Mouse (Mus musculus) stomach, embryonic 14.5 days (tissue): ENCODE data around the gene Tspan33. TPM values are rescaled to one million over a fixed set of nuclear protein-coding genes. Genes with fewer than 3 reads are reported as not detected.
"Not testable (repeated sequence)": the region's sequence is repeated elsewhere in the genome, so short reads cannot be mapped to it uniquely, and the experiment has no call there.

Source experiments
- ATAC-seq: fragments of 200-750 bp; cut with Nextera tagmentation; 2 replicates; pipeline ENCODE4 v1.8.0; 2017; ENCODE audit warnings: low read depth, moderate TSS enrichment; ENCODE audit not compliant: insufficient number of reproducible peaks, insufficient read depth, low FRiP score
- H3K27ac ChIP-seq: fragments of 300-500 bp; sonication (generic); 2 replicates; pipeline ENCODE4 v1.5.1; 2014; ENCODE audit warnings: mild to moderate bottlenecking, low read length, moderate library complexity, mixed read lengths
- H3K27me3 ChIP-seq: fragments of 300-500 bp; sonication (generic); 2 replicates; pipeline ENCODE4 v1.6.1; 2014; ENCODE audit warnings: low read length, control low read depth, mixed read lengths; ENCODE audit not compliant: control insufficient read depth, insufficient read depth
- H3K36me3 ChIP-seq: fragments of 300-500 bp; sonication (generic); 2 replicates; pipeline ENCODE4 v1.6.1; 2014; ENCODE audit warnings: mild to moderate bottlenecking, control low read depth, low read length, moderate library complexity, mixed read lengths; ENCODE audit not compliant: control insufficient read depth, insufficient read depth
- H3K4me1 ChIP-seq: fragments of 300-500 bp; sonication (generic); 2 replicates; pipeline ENCODE4 v1.6.1; 2014; ENCODE audit warnings: low read length, control low read depth, mixed read lengths; ENCODE audit not compliant: control insufficient read depth, insufficient read depth
- H3K4me2 ChIP-seq: fragments of 300-500 bp; sonication (generic); replicated peaks from 2 replicates; pipeline ENCODE4 v1.6.1; 2014; ENCODE audit warnings: low read depth, low read length, control low read depth
- H3K4me3 ChIP-seq: fragments of 300-500 bp; sonication (generic); 2 replicates; pipeline ENCODE4 v1.5.1; 2014; ENCODE audit warnings: low read depth, low read length, control low read depth
- H3K9ac ChIP-seq: fragments of 300-500 bp; sonication (generic); replicated peaks from 2 replicates; pipeline ENCODE4 v1.6.1; 2014; ENCODE audit warnings: low read depth, mild to moderate bottlenecking, control low read depth, low read length, moderate library complexity, mixed read lengths
- H3K9me3 ChIP-seq: fragments of 300-500 bp; sonication (generic); 2 replicates; pipeline ENCODE4 v1.6.1; 2016; ENCODE audit warnings: low read depth, low read length, control low read depth; ENCODE audit not compliant: control insufficient read depth
- WGBS: fragments of 180-500 bp; shearing (Covaris S2); extraction: QIAGEN DNeasy Blood & Tissue Kit; methylation state at CpG from one replicate; pipeline ENCODE4 v1.1.7; 2014; 5-methylcytosine and 5-hydroxymethylcytosine counted together
- polyA plus RNA-seq: library from polyadenylated mRNA; unstranded; fragments of >200 nt; fragmentation: Nextera tagmentation; extraction: Ambion mirVana; gene quantifications from 2 replicates; pipeline ENCODE4 v1.2.1, GENCODE M21; 2014

Tspan33 gene
- polyA plus RNA-seq, 1 experiment from 2014 or later = 2.2 TPM

DNA sequence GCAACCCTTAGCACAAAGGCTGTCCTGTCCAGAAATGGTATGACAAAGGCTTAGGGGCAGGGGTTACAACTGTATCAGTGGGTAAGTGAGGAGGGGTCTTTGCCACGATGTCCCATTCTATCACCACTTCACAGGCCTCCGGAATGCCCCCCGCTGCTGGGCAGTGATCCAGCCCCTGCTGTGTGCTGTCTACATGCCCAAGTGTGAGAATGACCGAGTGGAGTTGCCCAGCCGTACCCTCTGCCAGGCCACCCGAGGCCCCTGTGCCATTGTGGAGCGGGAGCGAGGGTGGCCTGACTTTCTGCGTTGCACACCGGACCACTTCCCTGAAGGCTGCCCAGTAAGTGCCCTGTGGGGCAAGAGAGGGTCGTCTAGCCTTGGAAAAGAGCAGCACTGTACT, 59.3 kb downstream of the Tspan33 start:
- H3K36me3 ChIP-seq = peaks cover 42% of the 10 kb centered on the region
- no peak overlapping the region for H3K4me2 ChIP-seq
- ATAC-seq = no peak
- H3K4me1 ChIP-seq = no peaks in the 10 kb centered on the region
- no peak overlapping the region for H3K27ac ChIP-seq
- no peaks in the 10 kb centered on the region for H3K27me3 ChIP-seq
- H3K4me3 ChIP-seq = no peak overlapping the region
- no peak overlapping the region for H3K9ac ChIP-seq
- H3K9me3 ChIP-seq = peaks cover 5% of the 10 kb centered on the region
- 91% methylated on average over 11 of the region's 11 CpGs for WGBS

DNA sequence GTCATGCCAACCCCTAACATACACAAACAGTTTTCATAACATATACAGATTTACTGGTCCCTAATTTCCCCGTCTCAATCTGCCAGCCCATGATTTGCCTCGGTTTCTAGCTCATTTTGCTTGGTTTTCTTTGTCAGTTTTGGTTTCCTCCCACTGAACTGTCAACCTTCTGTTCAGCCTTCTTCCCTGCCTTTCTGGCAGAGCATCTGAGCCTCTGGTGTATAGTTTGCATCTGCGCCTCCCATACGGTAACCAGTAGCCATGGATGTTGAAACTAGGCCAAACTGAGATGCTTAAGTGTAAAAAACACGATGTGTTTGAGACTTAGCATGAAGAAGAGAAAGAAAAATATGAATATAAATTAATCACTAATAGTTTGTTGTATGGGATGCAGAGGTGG, 62.0 kb downstream of the Tspan33 start:
- no peaks in the 10 kb centered on the region for H3K27me3 ChIP-seq
- no peak overlapping the region for H3K4me2 ChIP-seq
- no peaks in the 10 kb centered on the region for H3K9me3 ChIP-seq
- no peak overlapping the region for H3K4me3 ChIP-seq
- ATAC-seq = no peak
- no peak overlapping the region for H3K9ac ChIP-seq
- WGBS = 84% methylated on average over 5 of the region's 5 CpGs
- H3K4me1 ChIP-seq = no peaks in the 10 kb centered on the region
- peaks cover 55% of the 10 kb centered on the region for H3K36me3 ChIP-seq
- H3K27ac ChIP-seq = no peak overlapping the region

DNA sequence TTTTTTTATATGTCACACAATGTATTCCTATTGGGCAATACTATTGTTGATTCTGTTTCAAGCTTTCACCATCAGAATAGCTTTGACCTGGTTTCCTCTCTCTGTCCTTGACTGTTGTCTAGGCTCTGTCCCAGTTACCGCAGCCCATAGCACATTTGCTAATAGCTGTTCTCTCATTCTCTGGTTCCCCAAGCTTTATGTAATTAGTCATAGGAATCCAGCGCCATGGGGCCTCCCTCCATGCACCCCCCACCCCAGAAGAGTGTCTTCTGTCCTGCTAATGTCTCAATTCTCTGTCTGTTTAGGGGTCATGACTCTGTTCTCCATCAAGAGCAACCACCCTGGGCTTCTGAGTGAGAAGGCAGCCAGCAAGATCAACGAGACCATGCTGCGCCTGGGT, 62.5 kb downstream of the Tspan33 start:
- Histone ChIP-seq H3K4me2 (no peak overlapping the region), H3K4me3 (no peak overlapping the region), H3K36me3 (peaks cover 58% of the 10 kb centered on the region), H3K4me1 (no peaks in the 10 kb centered on the region), H3K27ac (no peak overlapping the region), H3K9me3 (no peaks in the 10 kb centered on the region), H3K9ac (no peak overlapping the region), H3K27me3 (no peaks in the 10 kb centered on the region)
- WGBS = 82% methylated on average over 4 of the region's 4 CpGs
- no peak for ATAC-seq

DNA sequence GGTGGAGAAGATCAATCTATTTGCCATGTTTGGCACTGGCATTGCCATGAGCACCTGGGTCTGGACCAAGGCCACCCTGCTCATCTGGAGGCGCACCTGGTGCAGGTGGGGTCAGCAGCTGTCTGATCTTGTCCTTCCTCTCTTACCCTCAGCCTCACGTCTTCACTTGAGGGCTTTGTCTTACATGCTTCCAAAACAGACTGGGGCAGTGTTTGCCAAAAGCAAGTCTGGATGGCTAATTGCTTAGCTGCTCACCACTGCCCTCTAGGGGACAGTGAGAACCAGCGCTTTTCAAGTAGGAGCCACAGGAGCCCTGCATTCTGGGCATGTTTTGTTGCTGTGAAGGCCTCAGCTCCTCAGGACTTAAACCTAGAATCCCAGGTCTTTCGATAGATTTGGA, 64.4 kb downstream of the Tspan33 start:
- H3K4me1 ChIP-seq = no peaks in the 10 kb centered on the region
- ATAC-seq = peak; percentile 43; the same call in 1 of the 2 replicates
- 40% methylated on average over 4 of the region's 4 CpGs for WGBS

DNA sequence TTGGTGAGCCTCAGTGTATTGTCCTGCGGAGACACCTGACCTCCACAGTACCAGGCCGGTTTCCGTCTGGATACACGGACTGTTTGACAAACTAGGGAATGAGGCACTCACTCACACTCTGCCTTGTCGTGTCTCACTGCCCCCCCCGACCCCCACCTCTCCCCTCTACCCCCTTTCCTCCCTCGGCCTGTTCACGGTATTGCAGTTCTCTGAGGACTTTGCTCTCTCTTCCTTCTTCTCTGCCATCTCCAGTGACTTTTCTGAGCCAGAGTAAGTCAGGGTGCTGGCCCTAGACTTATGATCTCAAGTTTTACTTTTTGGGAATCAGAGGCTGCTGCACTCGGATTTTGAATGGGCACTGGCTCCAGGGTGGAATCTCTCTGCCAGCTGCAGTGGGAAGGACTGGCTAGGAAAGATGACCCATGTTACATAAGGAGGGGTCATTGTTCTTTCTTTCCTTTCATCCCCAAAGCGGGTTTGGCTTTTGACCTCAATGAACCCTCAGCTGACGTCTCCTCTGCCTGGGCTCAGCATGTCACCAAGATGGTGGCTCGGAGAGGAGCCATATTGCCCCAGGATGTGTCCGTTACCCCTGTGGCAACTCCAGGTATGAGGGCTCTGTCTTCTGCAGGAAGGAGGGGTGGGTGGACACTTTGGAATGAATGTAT, 65.1 kb downstream of the Tspan33 start:
- H3K27ac ChIP-seq = no peak overlapping the region
- WGBS = 85% methylated on average over 13 of the region's 13 CpGs
- no peak for ATAC-seq
- no peak overlapping the region for H3K4me3 ChIP-seq
- no peaks in the 10 kb centered on the region for H3K9me3 ChIP-seq
- H3K27me3 ChIP-seq = no peaks in the 10 kb centered on the region
- no peak overlapping the region for H3K4me2 ChIP-seq
- H3K9ac ChIP-seq = no peak overlapping the region
- no peaks in the 10 kb centered on the region for H3K4me1 ChIP-seq
- H3K36me3 ChIP-seq = peaks cover 51% of the 10 kb centered on the region

More for the DNA sequence above, 64.4 kb downstream of the Tspan33 start:
- Histone ChIP-seq H3K27me3 (no peaks in the 10 kb centered on the region), H3K4me3 (no peak overlapping the region), H3K9me3 (no peaks in the 10 kb centered on the region), H3K36me3 (peaks cover 57% of the 10 kb centered on the region), H3K4me2 (no peak overlapping the region), H3K27ac (no peak overlapping the region), H3K9ac (no peak overlapping the region)

DNA sequence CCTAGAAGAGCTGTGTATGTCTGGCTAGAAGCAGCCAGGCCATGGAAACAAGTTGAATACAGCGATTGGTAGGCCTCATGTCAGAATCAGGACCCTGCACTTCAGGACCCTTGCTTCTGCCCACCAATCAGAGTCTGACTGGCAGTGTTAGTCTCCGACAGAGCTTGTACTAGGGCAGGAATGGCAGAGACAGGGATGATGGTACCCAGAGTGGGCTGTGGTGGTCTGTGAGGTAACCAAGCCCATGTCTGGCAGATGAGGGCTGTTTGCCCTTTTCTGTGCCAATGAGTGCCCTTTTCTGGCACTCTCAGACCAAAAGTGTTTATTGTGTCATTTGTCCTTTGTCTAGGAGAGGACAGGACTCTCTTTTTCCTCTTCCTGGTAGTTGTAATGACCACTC, 66.4 kb downstream of the Tspan33 start:
- not testable (repeated sequence) for H3K27ac ChIP-seq, H3K4me3 ChIP-seq, H3K4me2 ChIP-seq, H3K27me3 ChIP-seq, H3K9ac ChIP-seq, H3K4me1 ChIP-seq, ATAC-seq, H3K9me3 ChIP-seq
- H3K36me3 ChIP-seq = peaks cover 44% of the 10 kb centered on the region
- WGBS = 86% methylated on average over 2 of the region's 2 CpGs

DNA sequence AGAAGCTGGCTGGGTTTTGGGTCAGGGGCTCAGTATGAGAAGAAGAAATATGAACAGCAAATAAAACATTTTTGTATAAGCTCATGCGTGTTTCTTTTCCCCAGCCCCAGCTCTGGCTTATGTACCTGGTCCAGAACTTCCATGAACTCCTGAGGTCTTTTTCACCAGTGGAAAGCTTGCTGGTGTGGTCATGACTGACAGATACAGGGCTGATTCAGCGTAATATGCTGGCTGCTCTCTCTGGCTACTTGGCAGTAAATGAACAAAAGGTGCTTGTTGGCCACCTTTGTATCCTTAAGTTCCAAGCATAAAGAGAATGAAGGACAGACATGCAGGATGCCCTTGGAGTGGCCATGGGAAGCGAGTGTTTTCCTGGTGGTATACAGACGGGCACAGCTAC, 67.3 kb downstream of the Tspan33 start:
- ATAC-seq = no peak
- WGBS = 93% methylated on average over 4 of the region's 4 CpGs
- H3K36me3 ChIP-seq = peaks cover 37% of the 10 kb centered on the region

DNA sequence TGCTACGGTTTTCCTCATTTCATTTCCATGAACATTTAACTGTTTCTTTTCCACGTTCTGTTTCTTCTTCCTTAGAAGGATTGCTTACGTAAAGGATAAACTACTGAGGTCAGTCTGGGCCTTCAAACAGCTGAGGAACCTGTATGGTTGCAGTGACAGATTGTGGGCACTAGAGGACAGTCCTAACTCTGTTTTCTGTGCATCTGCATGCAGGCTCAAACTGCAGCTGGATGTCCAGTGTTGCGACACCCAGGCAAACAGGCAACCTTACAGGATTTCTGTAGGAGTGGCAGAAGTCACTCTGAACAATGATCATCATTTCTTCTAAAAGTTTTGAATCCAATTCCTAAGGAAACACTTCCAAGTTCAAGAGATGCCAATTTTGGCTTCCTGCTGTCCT, 68.5 kb downstream of the Tspan33 start:
- no peak for ATAC-seq
- no peak overlapping the region for H3K4me2 ChIP-seq
- H3K27me3 ChIP-seq = no peaks in the 10 kb centered on the region
- no peaks in the 10 kb centered on the region for H3K9me3 ChIP-seq
- no peak overlapping the region for H3K9ac ChIP-seq
- peaks cover 25% of the 10 kb centered on the region for H3K36me3 ChIP-seq
- H3K27ac ChIP-seq = no peak overlapping the region
- no peak overlapping the region for H3K4me3 ChIP-seq
- H3K4me1 ChIP-seq = no peaks in the 10 kb centered on the region
- WGBS = 51% methylated on average over 4 of the region's 4 CpGs

More for the DNA sequence above, 67.3 kb downstream of the Tspan33 start:
- H3K4me3 ChIP-seq = no peak overlapping the region
- no peaks in the 10 kb centered on the region for H3K27me3 ChIP-seq
- H3K27ac ChIP-seq = no peak overlapping the region
- H3K9me3 ChIP-seq = no peaks in the 10 kb centered on the region
- H3K4me1 ChIP-seq = no peaks in the 10 kb centered on the region
- H3K9ac ChIP-seq = no peak overlapping the region
- H3K4me2 ChIP-seq = no peak overlapping the region

DNA sequence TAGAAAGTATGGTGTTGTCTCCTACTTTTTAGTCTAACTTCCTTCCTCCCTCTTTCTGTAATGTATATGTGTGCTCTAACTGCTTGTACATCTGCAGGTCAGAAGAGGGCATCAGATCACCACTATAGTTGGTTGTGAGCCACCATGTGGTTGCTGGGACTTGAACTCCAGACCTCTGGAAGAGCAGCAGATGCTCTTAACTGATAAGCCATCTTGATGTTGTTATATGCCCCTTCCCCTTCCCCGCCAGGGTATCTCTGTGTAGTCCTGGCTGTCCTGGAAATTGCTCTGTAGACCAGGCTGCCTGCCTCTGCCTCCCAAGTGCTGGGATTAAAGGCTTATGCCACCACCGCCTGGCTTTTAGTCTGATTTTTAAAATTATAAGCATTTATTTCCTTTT, 72.9 kb downstream of the Tspan33 start:
- no peaks in the 10 kb centered on the region for H3K36me3 ChIP-seq
- H3K9me3 ChIP-seq = no peaks in the 10 kb centered on the region
- H3K27ac ChIP-seq = no peak overlapping the region
- H3K4me3 ChIP-seq = no peak overlapping the region
- H3K4me2 ChIP-seq = no peak overlapping the region
- H3K4me1 ChIP-seq = no peaks in the 10 kb centered on the region
- WGBS = 87% methylated on average over 2 of the region's 2 CpGs
- H3K9ac ChIP-seq = no peak overlapping the region
- ATAC-seq = no peak
- H3K27me3 ChIP-seq = no peaks in the 10 kb centered on the region
